Mouse (Mus musculus) ZHBTc4 (cell line): ENCODE data around the gene Cdip1.
"Not testable (repeated sequence)": the region's sequence is repeated elsewhere in the genome, so short reads cannot be mapped to it uniquely, and the experiment has no call there.

Experiments
- DNase-seq: peaks from one replicate; pipeline ENCODE4 v3.0.0-alpha.2; 2011; ENCODE audit warnings: low read depth, low spot score

The Cdip1 gene

DNA sequence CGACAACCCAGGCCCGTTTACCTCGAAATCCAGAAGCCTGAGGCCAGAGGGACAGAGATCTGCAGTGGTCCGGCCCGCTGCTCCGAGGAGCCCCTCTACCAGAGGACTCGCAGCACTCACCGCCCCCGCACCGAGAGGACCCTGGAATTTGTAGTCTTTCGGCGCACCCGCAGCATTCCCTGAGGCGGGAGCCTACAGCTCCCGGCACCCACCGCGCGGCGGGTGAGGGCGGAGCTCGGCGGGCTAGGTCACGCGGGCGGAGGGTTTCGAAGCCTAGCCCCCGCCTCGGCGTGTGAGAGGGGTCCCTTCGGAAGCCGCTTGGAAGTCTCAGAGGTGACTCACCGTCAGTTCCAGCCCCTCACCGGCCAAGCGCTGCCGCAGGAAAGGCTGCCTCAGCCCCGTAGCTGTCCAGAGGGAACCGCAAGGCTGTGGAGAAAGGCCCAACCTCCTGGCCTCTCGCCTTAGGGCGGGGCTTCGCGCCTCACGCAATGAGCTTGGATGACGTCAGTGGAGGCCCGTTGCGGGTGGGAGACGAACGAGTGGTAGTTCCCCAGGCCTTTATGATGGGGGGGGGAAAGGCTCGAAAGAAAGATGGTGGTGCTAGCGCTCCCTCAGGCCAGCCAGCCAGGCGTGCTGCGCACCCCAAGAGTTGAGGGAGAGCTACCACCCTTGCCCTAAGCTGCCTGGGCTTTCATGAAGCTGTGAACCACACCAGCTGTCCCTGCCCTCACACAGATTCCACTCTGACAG lies at the start of gene Cdip1:
TSS of gene Cdip1 (minus strand) at position 483 of the 750 bp plus-strand sequence.
- peak; percentile 96 for DNase-seq

DNA sequence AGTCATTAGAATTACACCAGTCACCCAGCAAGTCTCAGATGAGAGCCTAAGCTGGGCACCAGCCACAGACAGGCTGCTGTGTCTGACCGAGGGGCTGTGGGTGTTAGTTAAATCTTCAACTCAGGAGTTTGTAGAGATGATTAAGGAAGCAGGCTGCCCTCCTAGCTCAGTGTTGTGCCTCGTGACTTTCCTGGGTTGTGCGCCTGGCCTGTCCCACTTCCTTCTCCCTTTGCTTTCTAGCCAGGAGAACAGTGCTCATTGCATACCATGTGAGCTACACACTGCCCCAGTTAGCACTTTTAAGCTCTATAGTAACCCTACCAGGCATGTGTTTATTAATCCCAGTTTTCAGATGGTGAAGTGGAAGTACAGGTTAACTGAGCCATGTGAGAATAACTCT lies 49.5 kb upstream of the Cdip1 start:
- DNase-seq, result no peak

DNA sequence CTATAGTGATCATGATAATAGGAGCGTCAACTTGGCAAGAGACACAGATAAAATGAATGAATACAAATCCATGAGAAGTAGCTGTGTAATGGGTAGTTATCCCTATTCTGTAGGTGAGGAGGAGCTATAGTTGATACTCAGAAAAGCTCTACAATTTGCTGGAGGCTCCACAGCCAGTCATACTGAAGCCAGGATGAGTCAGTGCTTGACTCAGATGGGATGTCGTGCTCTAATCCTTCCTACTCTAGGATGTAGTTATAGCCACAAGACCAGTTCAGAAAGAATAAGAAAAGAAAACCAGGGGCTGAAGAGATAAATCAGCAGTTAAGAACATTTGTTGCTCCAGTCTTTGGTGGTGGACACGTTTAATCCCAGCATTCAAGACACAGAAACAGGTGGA lies 47.5 kb upstream of the Cdip1 start:
- DNase-seq, result no peak

DNA sequence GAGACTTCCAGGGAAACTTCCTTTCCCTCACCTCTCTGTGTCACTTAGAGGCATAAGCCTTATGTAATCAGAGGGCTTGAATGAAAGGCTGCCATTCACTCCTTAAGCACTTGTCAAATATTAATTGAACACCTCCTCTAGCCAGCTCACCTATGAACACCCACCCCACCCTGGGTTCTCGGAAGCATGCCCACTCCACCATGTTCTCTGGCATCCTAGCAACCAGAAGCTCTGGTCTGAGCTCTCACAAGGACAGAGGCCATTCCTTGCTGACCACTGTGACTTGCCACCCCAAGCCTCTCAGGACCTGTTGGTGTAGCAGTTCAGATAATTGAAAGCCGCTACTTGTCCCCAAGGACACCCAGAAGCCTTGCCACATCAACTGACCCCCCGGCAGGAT lies 45.1 kb upstream of the Cdip1 start, which contains the start of gene 4930562C15Rik:
TSS of gene 4930562C15Rik (plus strand) at position 226 of the 400 bp plus-strand sequence.
- no peak for DNase-seq

DNA sequence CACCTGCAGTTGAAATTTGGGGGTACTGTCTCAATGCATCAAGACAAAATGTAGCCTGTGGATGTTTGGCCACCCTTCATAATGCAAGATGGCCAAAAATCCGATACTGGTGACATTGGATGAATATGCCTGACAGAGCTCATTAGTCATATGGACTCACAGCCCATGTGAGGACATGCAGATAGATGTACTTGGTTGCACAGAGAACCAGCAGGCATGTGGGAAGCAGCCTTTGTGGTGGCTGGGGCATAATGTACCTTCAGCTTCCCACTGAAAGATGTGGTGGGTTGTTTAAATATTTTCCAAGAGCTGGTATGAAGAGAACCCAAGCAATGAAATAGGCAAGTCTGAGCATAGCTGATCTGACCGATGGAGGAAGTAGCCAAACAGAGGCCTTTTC lies 43.8 kb upstream of the Cdip1 start:
- DNase-seq, result no peak

DNA sequence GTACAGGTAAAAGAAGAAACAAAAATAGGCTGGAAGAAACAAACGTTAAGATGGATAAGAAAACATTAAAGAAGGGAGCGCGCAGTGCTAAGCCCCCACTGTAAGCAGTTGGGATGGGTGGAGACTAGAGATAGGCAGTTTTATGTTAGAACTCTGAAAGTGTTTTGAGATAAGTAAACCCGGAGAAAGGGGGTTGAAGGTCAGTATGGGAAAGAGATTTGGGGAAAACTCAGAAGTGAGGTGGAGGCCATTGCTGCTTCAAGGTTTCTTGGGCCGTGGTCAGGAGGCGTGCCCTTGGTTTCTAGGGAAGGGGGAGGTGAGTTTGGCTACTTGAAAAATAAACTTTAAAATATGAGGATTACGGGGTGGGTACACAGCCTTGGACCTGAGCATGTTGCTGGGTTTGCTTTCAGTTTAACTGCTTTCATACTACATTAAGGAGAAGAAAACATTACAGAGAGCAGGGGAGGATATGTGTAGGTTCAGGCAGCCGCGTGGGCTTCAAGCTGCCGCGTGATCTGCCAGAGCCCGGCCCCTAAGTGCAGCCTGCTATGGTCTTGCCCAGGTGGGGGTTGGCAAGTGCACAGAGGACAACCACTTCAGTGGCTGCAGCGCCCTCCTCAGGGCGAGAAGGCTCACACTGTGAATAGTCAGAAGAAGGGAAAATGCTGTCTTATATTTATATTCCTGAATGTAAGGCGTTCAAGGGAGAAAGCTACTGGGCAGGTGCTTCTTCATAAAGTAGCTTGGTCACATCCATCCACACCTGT lies 41.7 kb upstream of the Cdip1 start:
- peak; percentile 45 for DNase-seq

GRCm38 (mm10) chr16:4829271-4829900 lies 39.3 kb upstream of the Cdip1 start:
- DNase-seq, result no peak

GRCm38 (mm10) chr16:4827639-4828038 lies 37.5 kb upstream of the Cdip1 start:
- DNase-seq, result no peak

GRCm38 (mm10) chr16:4824466-4824865 lies 34.4 kb upstream of the Cdip1 start:
- not testable (repeated sequence) for DNase-seq

DNA sequence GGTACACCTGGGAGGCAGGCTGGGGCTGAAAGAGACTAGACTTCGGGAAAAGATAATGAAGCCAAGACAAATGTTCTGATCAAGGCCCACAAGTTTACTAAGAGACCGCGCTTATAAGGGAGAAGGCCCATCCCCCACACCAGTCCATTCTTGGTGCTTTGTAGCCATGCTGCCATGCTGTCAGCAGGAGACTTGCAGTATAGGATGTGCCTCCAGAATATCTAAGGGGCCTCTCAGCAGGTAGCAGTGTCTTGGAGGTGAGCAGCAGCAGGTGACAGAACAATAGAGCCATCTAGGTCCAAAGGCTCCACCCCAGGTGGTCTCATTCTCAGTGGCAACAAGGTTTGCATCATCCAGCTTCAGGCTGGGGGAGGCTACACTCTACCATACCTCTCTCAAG lies 28.3 kb upstream of the Cdip1 start:
- peak; percentile 78 for DNase-seq

DNA sequence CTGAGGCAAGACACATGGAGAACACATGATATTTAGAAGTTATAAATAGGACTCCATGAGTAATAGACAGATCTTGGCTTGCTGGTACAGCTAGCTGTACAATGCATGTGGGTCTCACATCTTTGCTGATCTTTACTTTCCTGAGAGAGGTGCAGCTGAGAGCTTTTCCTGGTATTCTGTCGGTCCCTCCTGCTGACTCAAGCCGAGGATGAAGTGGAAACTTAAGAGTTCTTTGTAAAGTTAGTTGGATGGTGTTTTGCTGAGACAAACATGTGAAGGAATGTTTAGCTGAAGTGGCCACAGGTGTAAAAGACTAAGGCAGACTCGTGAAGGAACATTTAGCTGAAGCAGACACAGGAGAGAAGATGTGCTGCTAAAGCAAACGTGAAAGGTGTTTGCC lies 6.5 kb upstream of the Cdip1 start:
- DNase-seq, result no peak

- DNase-seq, result no peak
Measured at GRCm38 (mm10) chr16:4791332-4791731, 1.2 kb upstream of the Cdip1 start.

- peak; percentile 61 for DNase-seq
Measured at GRCm38 (mm10) chr16:4789311-4789768, 752 bp downstream of the Cdip1 start.

- DNase-seq, result no peak
Measured at GRCm38 (mm10) chr16:4788176-4788575, 1.9 kb downstream of the Cdip1 start.

DNA sequence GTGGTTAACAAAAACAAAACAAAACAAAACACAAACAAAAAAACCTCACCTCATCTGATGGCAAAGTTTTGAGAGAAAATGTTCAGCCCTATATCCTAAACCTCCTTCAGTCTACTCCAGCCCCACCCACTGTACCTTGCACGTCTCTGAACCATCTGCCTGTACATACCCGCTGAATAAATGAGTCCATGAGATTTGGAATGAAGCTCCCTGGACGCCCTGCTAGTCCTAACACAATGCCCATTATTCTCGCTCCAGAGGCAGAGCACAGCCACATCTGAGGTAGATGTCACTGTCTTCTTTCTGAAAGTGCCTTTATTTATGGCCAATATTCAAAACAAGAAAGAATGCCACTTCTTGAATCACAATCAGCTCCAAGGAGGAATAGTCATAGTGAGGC lies 4.4 kb downstream of the Cdip1 start:
- no peak for DNase-seq

GRCm38 (mm10) chr16:4782515-4782914 lies 7.6 kb downstream of the Cdip1 start:
- no peak for DNase-seq

- DNase-seq, result no peak
Measured at GRCm38 (mm10) chr16:4781524-4782196, 8.4 kb downstream of the Cdip1 start.

DNA sequence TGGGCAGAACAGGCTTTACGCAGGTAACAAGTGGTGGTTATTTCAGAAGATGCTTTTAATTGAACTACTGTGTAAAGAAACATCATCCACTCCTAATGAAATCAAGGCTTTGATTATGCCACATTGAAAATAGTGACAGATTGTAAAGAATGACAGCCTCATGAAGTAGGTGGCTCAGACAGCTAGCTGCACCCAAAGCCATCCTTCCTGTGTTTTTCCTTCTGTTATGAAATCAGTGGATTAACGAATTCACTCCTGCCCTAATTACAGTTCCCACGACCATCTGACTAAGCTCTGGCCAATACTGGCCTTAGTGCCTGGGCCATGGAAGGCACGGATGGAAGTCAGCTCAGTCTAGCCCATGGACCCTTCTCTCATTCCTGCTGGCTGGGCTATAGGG lies 11.2 kb downstream of the Cdip1 start:
- DNase-seq, result no peak

DNA sequence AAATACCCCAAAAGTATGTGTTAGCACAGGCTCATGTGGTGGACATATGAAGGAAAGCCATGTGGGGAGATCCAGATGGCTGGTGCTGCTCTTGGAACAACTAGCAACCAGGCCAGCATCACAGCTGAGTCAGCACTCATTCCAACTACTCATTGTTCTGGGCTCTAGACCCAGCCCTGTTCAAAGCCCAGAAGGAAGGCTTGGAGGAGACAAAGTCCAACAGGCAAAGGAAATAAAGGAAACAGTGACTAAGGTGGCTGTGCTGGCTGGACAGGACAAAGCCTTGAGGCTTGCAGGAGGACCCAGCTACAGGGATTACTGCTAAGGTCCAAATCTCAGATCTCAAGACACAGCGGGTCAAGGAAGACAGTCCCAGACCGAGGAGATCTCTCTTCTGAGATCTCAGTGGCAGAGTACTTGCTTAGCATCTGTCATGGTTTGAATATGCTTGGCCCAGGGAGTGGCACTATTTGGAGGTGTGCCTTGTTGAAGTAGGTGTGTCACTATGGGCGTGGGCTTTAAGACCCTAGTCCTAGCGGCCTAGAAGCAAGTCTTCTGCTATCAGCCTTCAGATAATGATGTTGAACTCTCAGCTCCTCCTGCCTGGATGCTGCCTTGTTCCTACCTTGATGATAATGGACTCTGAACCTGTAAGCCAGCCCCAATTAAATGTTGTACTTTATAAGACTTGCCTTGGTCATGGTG lies 12.0 kb downstream of the Cdip1 start:
- DNase-seq, result peak; percentile 44

DNA sequence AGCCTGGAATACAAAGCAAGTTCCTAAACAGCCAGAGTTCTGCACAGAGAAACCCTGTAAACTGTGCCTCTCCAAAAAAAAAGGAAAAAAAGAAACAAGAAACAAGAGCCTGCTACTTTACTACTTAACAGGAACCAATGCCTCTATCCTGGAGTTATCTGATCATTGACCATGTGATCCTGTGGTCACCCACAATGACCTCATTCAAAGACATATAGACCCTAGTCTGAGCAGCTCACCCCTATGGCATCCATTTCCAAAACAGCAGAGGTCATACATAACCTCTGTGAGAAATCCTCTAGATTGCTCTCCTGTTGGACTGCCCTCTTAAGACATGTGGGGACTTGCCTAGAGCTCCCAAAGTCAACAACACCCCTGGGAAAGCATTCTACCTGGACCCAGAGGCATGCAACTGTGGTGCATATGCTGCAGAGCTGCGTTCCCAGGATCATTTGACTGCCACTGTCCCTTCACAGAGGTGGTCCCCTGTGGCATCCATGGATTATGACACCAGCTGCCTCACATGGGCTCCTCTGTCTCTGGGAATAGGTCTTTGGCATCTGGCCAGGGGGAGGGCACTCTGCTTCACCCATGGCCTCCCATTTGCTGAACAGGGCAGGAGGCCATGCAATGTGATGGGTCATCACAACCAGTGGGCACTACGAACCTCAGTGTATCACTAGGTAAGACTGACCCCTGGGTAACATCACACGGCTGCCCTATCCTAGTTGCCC lies 12.8 kb downstream of the Cdip1 start:
- DNase-seq, result no peak
